Mouse (Mus musculus) spleen, adult 2 months (tissue): Measurements from ENCODE around the gene Cyp46a1. TPM values are rescaled to one million over a fixed set of nuclear protein-coding genes. Genes with fewer than 3 reads are reported as not detected.

ENCODE experiments used
- DNase-seq, 2 experiments: peaks; one replicate each; pipeline versions ENCODE4 v3.0.0 to v3.0.0-alpha.2; 2012 to 2021; ENCODE audit warnings: low spot score in 2 of 2, low read depth in 1 of 2
- H3K27ac ChIP-seq: fragments of 200-500 bp; 2 replicates; pipeline ENCODE4 v1.5.1; 2012; ENCODE audit warnings: low read length, inconsistent platforms; ENCODE audit not compliant: insufficient read depth
- H3K27me3 ChIP-seq: fragments of 200-500 bp; 2 replicates; pipeline ENCODE4 v1.6.1; 2012; ENCODE audit warnings: mild to moderate bottlenecking, moderate library complexity, low read length, inconsistent platforms; ENCODE audit not compliant: control insufficient read depth, insufficient read depth
- H3K36me3 ChIP-seq: fragments of 200-500 bp; 2 replicates; pipeline ENCODE4 v1.6.1; 2012; ENCODE audit warnings: mild to moderate bottlenecking, low read length, inconsistent platforms; ENCODE audit not compliant: control insufficient read depth, insufficient read depth
- H3K4me1 ChIP-seq: fragments of 200-500 bp; 2 replicates; pipeline ENCODE4 v1.6.1; 2011; ENCODE audit warnings: inconsistent platforms; ENCODE audit not compliant: control insufficient read depth, insufficient read depth, insufficient read length
- H3K4me3 ChIP-seq: fragments of 200-500 bp; 2 replicates; pipeline ENCODE4 v1.5.1; 2011; ENCODE audit warnings: mild to moderate bottlenecking, inconsistent platforms; ENCODE audit not compliant: insufficient read depth, insufficient read length; ENCODE audit errors: extremely low read depth
- CTCF ChIP-seq: fragments of 200-500 bp; IDR thresholded peaks from 2 replicates; pipeline ENCODE4 v1.5.1; 2011; ENCODE audit warnings: mild to moderate bottlenecking, inconsistent platforms; ENCODE audit not compliant: insufficient read depth, insufficient read length, insufficient replicate concordance; ENCODE audit errors: extremely low read depth
- POLR2A ChIP-seq: fragments of 200-500 bp; IDR thresholded peaks from 2 replicates; pipeline ENCODE4 v1.6.1; 2011; ENCODE audit warnings: low read depth, low read length, inconsistent platforms
- WGBS: fragments of 180-500 bp; shearing (Covaris S2); methylation state at CpG from one replicate; pipeline ENCODE4 v1.1.7; 2018; 5-methylcytosine and 5-hydroxymethylcytosine counted together
- polyA plus RNA-seq: library from polyadenylated mRNA; depleted of rRNA; stranded (reverse); fragments of >200 nt; gene quantifications from 2 replicates; pipeline ENCODE4 v1.2.3, GENCODE M21; 2012

Cyp46a1 gene
- polyA plus RNA-seq, 1 experiment: 3.7 TPM

DNA sequence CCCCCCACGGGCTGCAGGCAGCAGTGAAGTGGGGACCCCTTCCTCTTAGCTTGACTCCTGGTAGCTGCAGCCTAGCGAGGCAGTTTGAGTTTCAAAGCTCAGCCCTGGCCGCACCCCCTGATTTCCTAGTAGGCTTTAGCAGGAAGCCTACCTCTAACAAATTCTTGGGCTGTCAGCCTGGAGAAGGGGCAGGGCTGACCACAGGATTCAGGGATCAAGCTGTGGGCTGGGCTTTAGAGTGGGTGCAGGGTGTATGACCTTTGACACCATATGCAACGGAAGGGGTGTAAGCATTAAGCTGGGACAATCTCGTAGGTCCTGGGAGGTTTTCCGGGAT, 37.2 kb downstream of the Cyp46a1 start:
- no peaks in the 10 kb centered on the region for H3K36me3 ChIP-seq
- no peak overlapping the region; the same call in 1 of the 2 replicates for H3K4me3 ChIP-seq
- no peak for DNase-seq
- TF ChIP-seq POLR2A (no peak), CTCF (no peak)
- peaks cover 2% of the 10 kb centered on the region; the same call in 1 of the 2 replicates for H3K4me1 ChIP-seq
- no peaks in the 10 kb centered on the region for H3K27me3 ChIP-seq
- peak overlapping the region; percentile 37; the same call in 1 of the 2 replicates for H3K27ac ChIP-seq
- 58% methylated on average over 6 of the region's 6 CpGs for WGBS

DNA sequence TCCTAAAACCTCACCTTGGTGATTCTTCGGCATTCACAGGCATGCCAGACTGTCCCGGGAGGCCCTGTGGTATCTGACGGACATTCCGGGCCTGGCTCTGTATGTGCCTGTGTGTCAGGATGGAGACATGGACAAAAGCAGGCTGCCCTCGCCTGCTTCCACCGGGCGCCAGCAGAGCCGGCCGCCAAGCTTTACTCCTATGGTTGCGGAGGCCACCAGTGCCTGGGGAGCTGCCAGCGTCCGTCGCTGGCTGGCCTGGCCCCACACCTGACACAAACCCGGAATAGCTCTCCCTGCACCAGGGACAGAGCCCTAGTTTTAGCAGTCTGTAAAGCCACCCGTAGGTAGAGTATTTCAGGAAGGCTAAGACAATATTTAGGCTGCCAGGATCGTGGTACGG, 38.1 kb downstream of the Cyp46a1 start:
- no peak for DNase-seq
- no peak for TF ChIP-seq CTCF
- TF ChIP-seq POLR2A: no peak
- no peaks in the 10 kb centered on the region for H3K27me3 ChIP-seq
- no peaks in the 10 kb centered on the region for H3K36me3 ChIP-seq
- H3K4me1 ChIP-seq: peaks cover 2% of the 10 kb centered on the region; the same call in 1 of the 2 replicates
- H3K4me3 ChIP-seq: no peak overlapping the region
- 89% methylated on average over 17 of the region's 17 CpGs for WGBS
- no peak overlapping the region for H3K27ac ChIP-seq

DNA sequence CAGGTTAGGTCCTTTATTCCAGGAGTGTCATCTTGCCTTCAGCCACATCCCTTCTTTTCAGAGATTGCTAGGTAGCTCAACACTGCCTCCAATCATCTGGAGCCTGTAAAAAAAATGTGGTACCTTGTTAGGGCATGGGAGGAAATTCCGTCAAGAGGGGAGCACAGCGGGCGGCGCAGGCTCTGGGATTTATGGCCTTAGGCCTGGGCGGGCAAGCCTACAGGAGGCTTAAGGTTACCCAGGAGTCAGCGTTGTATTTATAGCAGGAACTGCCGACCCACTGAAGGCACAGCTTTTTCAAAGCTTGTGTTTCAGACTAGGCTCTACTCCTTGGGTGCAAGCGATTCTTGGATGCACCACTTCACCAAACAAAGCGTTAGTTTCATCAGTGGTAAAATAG, 39.4 kb downstream of the Cyp46a1 start:
- 76% methylated on average over 9 of the region's 9 CpGs for WGBS
- no peak for DNase-seq
- TF ChIP-seq CTCF (no peak), POLR2A (no peak)
- Histone ChIP-seq H3K27me3 (no peaks in the 10 kb centered on the region), H3K4me1 (peaks cover 2% of the 10 kb centered on the region; the same call in 1 of the 2 replicates), H3K4me3 (no peak overlapping the region), H3K27ac (no peak overlapping the region), H3K36me3 (no peaks in the 10 kb centered on the region)

DNA sequence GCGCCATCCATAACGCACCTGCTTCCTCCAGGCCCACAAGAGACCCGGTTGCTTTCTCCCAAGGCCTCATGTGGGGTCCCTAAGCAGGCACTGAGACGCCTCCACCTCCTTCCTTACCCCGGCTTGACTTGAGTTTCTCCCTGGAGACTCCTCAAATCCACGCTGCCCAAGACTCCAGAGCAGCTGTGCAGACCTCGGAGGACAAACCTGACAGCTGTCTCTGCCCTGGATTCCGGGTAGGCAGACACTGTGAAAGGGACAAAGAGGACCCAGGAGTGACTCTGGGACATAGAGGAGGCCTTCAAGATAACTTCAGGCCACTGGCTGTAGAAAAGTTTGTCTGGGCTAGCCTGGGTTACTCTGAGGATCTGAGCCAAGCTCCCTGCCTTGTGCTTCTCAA, 40.5 kb downstream of the Cyp46a1 start:
- TF ChIP-seq POLR2A (no peak), CTCF (no peak)
- Histone ChIP-seq H3K27me3 (no peaks in the 10 kb centered on the region), H3K4me3 (no peak overlapping the region), H3K27ac (no peak overlapping the region), H3K4me1 (peaks cover 2% of the 10 kb centered on the region; the same call in 1 of the 2 replicates), H3K36me3 (no peaks in the 10 kb centered on the region)
- DNase-seq: no peak
- WGBS: 82% methylated on average over 8 of the region's 8 CpGs

DNA sequence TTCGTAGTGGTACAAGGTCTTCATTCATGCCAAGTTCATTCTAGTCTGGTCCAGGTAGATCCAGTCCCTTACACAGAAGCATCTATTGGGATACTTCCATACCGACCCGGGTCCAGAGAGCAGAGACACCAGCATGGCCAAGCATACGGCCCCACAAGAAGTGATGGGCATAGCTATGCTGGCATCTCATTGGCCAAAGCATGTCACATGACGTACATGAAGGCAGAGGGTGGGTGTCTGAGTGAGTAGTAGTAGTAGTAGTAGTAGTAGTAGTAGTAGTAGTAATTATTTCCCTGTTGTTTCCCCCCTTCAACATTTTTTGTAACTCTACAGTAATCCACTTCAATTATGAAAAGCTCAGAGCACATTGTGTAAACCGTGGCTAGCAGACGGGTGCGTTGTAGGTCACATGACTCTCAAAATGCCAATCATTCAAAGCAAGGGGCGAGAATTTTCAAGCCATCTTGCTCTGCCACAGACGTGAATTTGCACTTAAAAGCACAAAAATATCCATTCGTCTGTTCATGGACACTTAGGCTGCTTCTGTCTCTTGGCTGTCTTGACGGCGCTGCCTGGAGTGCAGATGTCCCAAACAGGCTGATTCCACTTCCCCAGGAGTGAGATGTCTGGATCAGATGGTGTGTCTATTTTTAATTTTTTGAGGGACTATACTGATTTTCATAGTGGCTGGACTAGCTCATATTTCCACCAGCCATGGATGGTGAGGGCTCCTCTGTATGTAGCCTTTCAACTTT, 44.4 kb downstream of the Cyp46a1 start:
- Histone ChIP-seq H3K4me3 (no peak overlapping the region), H3K36me3 (no peaks in the 10 kb centered on the region), H3K4me1 (no peaks in the 10 kb centered on the region), H3K27me3 (no peaks in the 10 kb centered on the region), H3K27ac (no peak overlapping the region)
- DNase-seq: no peak
- TF ChIP-seq CTCF: no peak
- no peak for TF ChIP-seq POLR2A
- 84% methylated on average over 13 of the region's 13 CpGs for WGBS

DNA sequence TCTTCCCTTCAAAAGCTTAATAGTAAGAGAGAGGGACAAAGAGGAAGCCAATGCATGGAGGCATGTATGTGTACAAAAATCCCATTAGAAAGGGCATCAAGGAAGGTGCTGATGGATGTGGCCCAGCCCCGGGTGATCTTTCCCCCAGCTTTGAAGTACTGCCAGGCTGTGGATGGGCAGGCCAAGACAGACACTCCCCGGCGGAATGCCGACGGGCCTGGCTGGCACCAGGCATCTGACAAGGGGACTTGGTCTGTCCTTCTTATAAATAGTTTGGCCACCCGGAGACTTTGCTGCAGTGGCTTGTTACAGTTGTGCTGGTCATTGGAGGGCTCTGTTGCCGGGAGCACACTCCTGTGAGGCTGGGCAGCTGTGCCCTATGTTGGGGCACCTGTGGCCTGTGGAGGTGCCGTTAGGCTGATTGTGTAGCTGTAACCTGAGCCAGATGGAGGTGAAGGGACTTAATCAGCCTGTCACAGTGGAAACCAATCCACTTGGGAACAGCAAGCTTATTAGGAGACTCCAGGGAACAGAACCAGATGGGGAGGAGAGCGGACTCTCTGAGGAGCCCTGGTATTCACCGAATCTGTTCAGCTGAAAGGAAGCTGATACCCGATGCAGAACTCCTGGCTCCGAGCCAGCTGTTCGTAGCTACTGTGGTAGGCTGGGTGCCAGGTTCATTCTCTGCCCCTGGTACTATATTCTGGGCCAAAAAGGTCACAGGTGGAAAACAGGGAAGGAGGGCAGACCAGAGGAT, 52.5 kb downstream of the Cyp46a1 start:
- Histone ChIP-seq H3K36me3 (no peaks in the 10 kb centered on the region), H3K4me1 (no peaks in the 10 kb centered on the region), H3K4me3 (no peak overlapping the region), H3K27ac (no peak overlapping the region), H3K27me3 (no peaks in the 10 kb centered on the region)
- 75% methylated on average over 13 of the region's 13 CpGs for WGBS
- DNase-seq: no peak
- no peak for TF ChIP-seq CTCF

DNA sequence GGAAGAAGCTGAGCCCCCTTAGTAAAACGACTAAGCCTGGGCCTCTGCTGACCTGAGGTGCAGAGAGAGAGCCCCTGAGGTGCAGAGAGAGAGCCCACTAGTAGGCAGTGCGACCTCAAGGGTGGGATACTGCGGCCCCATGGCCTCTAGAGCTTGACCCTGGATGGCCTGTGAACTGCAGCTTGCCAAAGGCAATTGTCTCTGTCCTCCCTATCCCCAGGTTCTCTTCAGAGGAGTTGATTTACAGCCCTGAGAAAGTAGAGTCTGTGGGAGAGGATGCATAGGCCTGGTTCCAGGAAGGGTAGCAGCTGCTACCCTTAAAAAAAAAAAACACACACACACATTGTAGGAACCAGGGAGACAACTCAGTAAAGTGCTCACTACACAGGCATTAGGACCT, 55.5 kb downstream of the Cyp46a1 start:
- Histone ChIP-seq H3K36me3 (no peaks in the 10 kb centered on the region), H3K27ac (no peak overlapping the region), H3K4me3 (no peak overlapping the region), H3K27me3 (no peaks in the 10 kb centered on the region), H3K4me1 (no peaks in the 10 kb centered on the region)
- DNase-seq: no peak
- no peak for TF ChIP-seq CTCF
- TF ChIP-seq POLR2A: no peak
- 73% methylated on average over 3 of the region's 3 CpGs for WGBS
